Mouse (Mus musculus): ENCODE data around the gene Ero1l.

Gene Ero1l

GRCm38 (mm10) chr14:45318426-45319236, at the start of gene Ero1l:
Ero1l (minus strand) TSS chr14:45318771.
- peak; percentile 80 for DNase-seq (ENCODE audit: extremely low spot score, low spot score)

- DNase-seq (ENCODE audit: extremely low spot score, low spot score) = no peak
These were observed 46.6 kb upstream of the Ero1l start for GRCm38 (mm10) chr14:45365196-45365587.

GRCm38 (mm10) chr14:45364211-45365195, 45.9 kb upstream of the Ero1l start:
- no peak for DNase-seq (ENCODE audit: extremely low spot score, low spot score)

- DNase-seq (ENCODE audit: extremely low spot score, low spot score) = peak; percentile 95
These were observed 32.6 kb upstream of the Ero1l start, which contains the start of gene Styx for GRCm38 (mm10) chr14:45350931-45351859. Styx (plus strand) TSS chr14:45351093.

GRCm38 (mm10) chr14:45329589-45330181, 11.1 kb upstream of the Ero1l start, which contains the start of gene Psmc6:
Psmc6 (plus strand) TSS chr14:45329788.
- peak; percentile 93 for DNase-seq (ENCODE audit: extremely low spot score, low spot score)

- no peak for DNase-seq (ENCODE audit: extremely low spot score, low spot score)
These were observed 10.5 kb upstream of the Ero1l start for GRCm38 (mm10) chr14:45329018-45329588.

GRCm38 (mm10) chr14:45328072-45328713, 9.6 kb upstream of the Ero1l start:
- DNase-seq (ENCODE audit: extremely low spot score, low spot score) = no peak

GRCm38 (mm10) chr14:45325471-45325870, 6.9 kb upstream of the Ero1l start:
- no peak for DNase-seq (ENCODE audit: extremely low spot score, low spot score)

GRCm38 (mm10) chr14:45323320-45323719, 4.7 kb upstream of the Ero1l start:
- no peak for DNase-seq (ENCODE audit: extremely low spot score, low spot score)

- no peak for DNase-seq (ENCODE audit: extremely low spot score, low spot score)
These were observed 3.9 kb upstream of the Ero1l start for GRCm38 (mm10) chr14:45322450-45322849.

GRCm38 (mm10) chr14:45321622-45322021, 3.1 kb upstream of the Ero1l start:
- DNase-seq (ENCODE audit: extremely low spot score, low spot score) = no peak

- DNase-seq (ENCODE audit: extremely low spot score, low spot score) = no peak
These were observed 2.5 kb upstream of the Ero1l start for GRCm38 (mm10) chr14:45321067-45321466.

GRCm38 (mm10) chr14:45320111-45320510, 1.5 kb upstream of the Ero1l start:
- no peak for DNase-seq (ENCODE audit: extremely low spot score, low spot score)

- no peak for DNase-seq (ENCODE audit: extremely low spot score, low spot score)
These were observed 653 bp upstream of the Ero1l start for GRCm38 (mm10) chr14:45319237-45319610.

GRCm38 (mm10) chr14:45317921-45318411, 605 bp downstream of the Ero1l start:
- DNase-seq (ENCODE audit: extremely low spot score, low spot score) = peak; percentile 71

GRCm38 (mm10) chr14:45316927-45317326, 1.6 kb downstream of the Ero1l start:
- DNase-seq (ENCODE audit: extremely low spot score, low spot score) = no peak

GRCm38 (mm10) chr14:45310101-45310500, 8.5 kb downstream of the Ero1l start:
- no peak for DNase-seq (ENCODE audit: extremely low spot score, low spot score)

- no peak for DNase-seq (ENCODE audit: extremely low spot score, low spot score)
These were observed 8.9 kb downstream of the Ero1l start for GRCm38 (mm10) chr14:45309646-45310045.

- no peak for DNase-seq (ENCODE audit: extremely low spot score, low spot score)
These were observed 10.8 kb downstream of the Ero1l start for GRCm38 (mm10) chr14:45307630-45308328.

Measured in neural tube, embryonic 10.5 days (tissue).